Mouse (Mus musculus) stomach, embryonic 15.5 days (tissue): ENCODE measurements around the gene Fars2. TPM values are rescaled to one million over a fixed set of nuclear protein-coding genes. Genes with fewer than 3 reads are reported as not detected.

Experiments used
- ATAC-seq: fragments of 200-750 bp; cut with Nextera tagmentation; 2 replicates; pipeline ENCODE4 v1.8.0; 2017; ENCODE audit warnings: low read depth, moderate number of reproducible peaks, moderate TSS enrichment; ENCODE audit not compliant: insufficient read depth, low FRiP score
- H3K27ac ChIP-seq: fragments of 300-500 bp; sonication (generic); 2 replicates; pipeline ENCODE4 v1.5.1; 2015; ENCODE audit warnings: mild to moderate bottlenecking, inconsistent platforms
- H3K27me3 ChIP-seq: fragments of 300-500 bp; sonication (generic); replicated peaks from 2 replicates; pipeline ENCODE4 v1.6.1; 2015; ENCODE audit warnings: inconsistent platforms
- H3K36me3 ChIP-seq: fragments of 300-500 bp; sonication (generic); 2 replicates; pipeline ENCODE4 v1.6.1; 2015; ENCODE audit warnings: inconsistent platforms
- H3K4me1 ChIP-seq: fragments of 300-500 bp; sonication (generic); 2 replicates; pipeline ENCODE4 v1.6.1; 2015; ENCODE audit warnings: inconsistent platforms
- H3K4me2 ChIP-seq: fragments of 300-500 bp; sonication (generic); 2 replicates; pipeline ENCODE4 v1.6.1; 2015; ENCODE audit warnings: mild to moderate bottlenecking, inconsistent platforms
- H3K4me3 ChIP-seq: fragments of 300-500 bp; sonication (generic); replicated peaks from 2 replicates; pipeline ENCODE4 v1.5.1; 2015; ENCODE audit warnings: inconsistent platforms
- H3K9ac ChIP-seq: fragments of 300-500 bp; sonication (generic); 2 replicates; pipeline ENCODE4 v1.6.1; 2015; ENCODE audit warnings: inconsistent platforms
- H3K9me3 ChIP-seq: fragments of 300-500 bp; sonication (generic); 2 replicates; pipeline ENCODE4 v1.6.1; 2016; ENCODE audit warnings: inconsistent platforms
- WGBS: fragments of 180-500 bp; shearing (Covaris S2); methylation state at CpG from one replicate; pipeline ENCODE4 v1.1.7; 2015; 5-methylcytosine and 5-hydroxymethylcytosine counted together
- polyA plus RNA-seq: library from polyadenylated mRNA; unstranded; fragments of >200 nt; fragmentation: Nextera tagmentation; extraction: Ambion mirVana; gene quantifications from 2 replicates; pipeline ENCODE4 v1.2.1, GENCODE M21; 2015

Fars2 gene
- polyA plus RNA-seq, 1 experiment from 2014 or later: 39.5 TPM

GRCm38 (mm10) chr13:36305306-36305705 is 188.1 kb downstream of the Fars2 start:
- Histone ChIP-seq H3K36me3 (no peaks in the 10 kb centered on the region), H3K4me1 (no peaks in the 10 kb centered on the region), H3K9me3 (no peaks in the 10 kb centered on the region), H3K9ac (no peak overlapping the region), H3K4me2 (no peak overlapping the region), H3K27ac (no peak overlapping the region), H3K4me3 (no peak overlapping the region), H3K27me3 (no peaks in the 10 kb centered on the region)
- 81% methylated on average over 2 of the region's 2 CpGs for WGBS
- no peak for ATAC-seq

- H3K9ac ChIP-seq: no peak overlapping the region
- H3K9me3 ChIP-seq: no peaks in the 10 kb centered on the region
- H3K4me2 ChIP-seq: no peak overlapping the region
- no peaks in the 10 kb centered on the region for H3K4me1 ChIP-seq
- no peak overlapping the region for H3K4me3 ChIP-seq
- no peaks in the 10 kb centered on the region for H3K27me3 ChIP-seq
- no peak overlapping the region for H3K27ac ChIP-seq
- 75% methylated on average over 4 of the region's 4 CpGs for WGBS
- no peaks in the 10 kb centered on the region for H3K36me3 ChIP-seq
- ATAC-seq: no peak
Observed at GRCm38 (mm10) chr13:36307386-36307785, 190.2 kb downstream of the Fars2 start.

GRCm38 (mm10) chr13:36309160-36309559 is 191.9 kb downstream of the Fars2 start:
- no peak; the same call in 1 of the 2 replicates for ATAC-seq
- 60% methylated on average over 1 of the region's 1 CpGs for WGBS
- H3K27me3 ChIP-seq: no peaks in the 10 kb centered on the region
- no peak overlapping the region for H3K9ac ChIP-seq
- no peaks in the 10 kb centered on the region for H3K36me3 ChIP-seq
- no peak overlapping the region for H3K4me3 ChIP-seq
- no peaks in the 10 kb centered on the region for H3K9me3 ChIP-seq
- H3K4me2 ChIP-seq: no peak overlapping the region
- no peak overlapping the region for H3K27ac ChIP-seq
- no peaks in the 10 kb centered on the region for H3K4me1 ChIP-seq

- Histone ChIP-seq H3K27ac (no peak overlapping the region), H3K4me1 (no peaks in the 10 kb centered on the region), H3K9ac (no peak overlapping the region), H3K9me3 (no peaks in the 10 kb centered on the region), H3K4me2 (no peak overlapping the region), H3K36me3 (no peaks in the 10 kb centered on the region), H3K27me3 (no peaks in the 10 kb centered on the region), H3K4me3 (no peak overlapping the region)
- ATAC-seq: no peak
- 75% methylated on average over 8 of the region's 8 CpGs for WGBS
Observed at GRCm38 (mm10) chr13:36314218-36314617, 197.0 kb downstream of the Fars2 start.

- no peaks in the 10 kb centered on the region for H3K36me3 ChIP-seq
- no peaks in the 10 kb centered on the region for H3K27me3 ChIP-seq
- 83% methylated on average over 10 of the region's 10 CpGs for WGBS
- no peaks in the 10 kb centered on the region for H3K9me3 ChIP-seq
- H3K4me3 ChIP-seq: no peak overlapping the region
- ATAC-seq: no peak
- no peaks in the 10 kb centered on the region for H3K4me1 ChIP-seq
- H3K9ac ChIP-seq: no peak overlapping the region
- no peak overlapping the region for H3K27ac ChIP-seq
- no peak overlapping the region for H3K4me2 ChIP-seq
Observed at GRCm38 (mm10) chr13:36314860-36315800, 197.9 kb downstream of the Fars2 start.

- H3K27me3 ChIP-seq: no peaks in the 10 kb centered on the region
- H3K36me3 ChIP-seq: no peaks in the 10 kb centered on the region
- WGBS: 88% methylated on average over 3 of the region's 3 CpGs
- H3K4me1 ChIP-seq: no peaks in the 10 kb centered on the region
- no peak overlapping the region for H3K4me2 ChIP-seq
- H3K27ac ChIP-seq: no peak overlapping the region
- no peak overlapping the region for H3K4me3 ChIP-seq
- H3K9me3 ChIP-seq: no peaks in the 10 kb centered on the region
- no peak overlapping the region for H3K9ac ChIP-seq
- ATAC-seq: no peak
Observed at GRCm38 (mm10) chr13:36317824-36318223, 200.6 kb downstream of the Fars2 start.

GRCm38 (mm10) chr13:36324624-36325023 is 207.4 kb downstream of the Fars2 start:
- H3K4me3 ChIP-seq: no peak overlapping the region
- no peak overlapping the region for H3K27ac ChIP-seq
- H3K4me1 ChIP-seq: no peaks in the 10 kb centered on the region
- WGBS: 91% methylated on average over 2 of the region's 2 CpGs
- H3K4me2 ChIP-seq: no peak overlapping the region
- no peak for ATAC-seq
- H3K9ac ChIP-seq: no peak overlapping the region
- no peaks in the 10 kb centered on the region for H3K27me3 ChIP-seq
- H3K9me3 ChIP-seq: no peaks in the 10 kb centered on the region
- H3K36me3 ChIP-seq: no peaks in the 10 kb centered on the region

GRCm38 (mm10) chr13:36326539-36326938 is 209.3 kb downstream of the Fars2 start:
- H3K27ac ChIP-seq: no peak overlapping the region
- no peak for ATAC-seq
- no peaks in the 10 kb centered on the region for H3K9me3 ChIP-seq
- no peaks in the 10 kb centered on the region for H3K36me3 ChIP-seq
- no peak overlapping the region for H3K9ac ChIP-seq
- no peaks in the 10 kb centered on the region for H3K4me1 ChIP-seq
- 68% methylated on average over 3 of the region's 3 CpGs for WGBS
- H3K4me3 ChIP-seq: no peak overlapping the region
- no peak overlapping the region for H3K4me2 ChIP-seq
- H3K27me3 ChIP-seq: no peaks in the 10 kb centered on the region

- Histone ChIP-seq H3K4me3 (no peak overlapping the region), H3K27me3 (no peaks in the 10 kb centered on the region), H3K27ac (no peak overlapping the region), H3K4me1 (no peaks in the 10 kb centered on the region), H3K4me2 (no peak overlapping the region), H3K9ac (no peak overlapping the region), H3K36me3 (no peaks in the 10 kb centered on the region), H3K9me3 (no peaks in the 10 kb centered on the region)
- no peak for ATAC-seq
- WGBS: 60% methylated on average over 2 of the region's 2 CpGs
Observed at GRCm38 (mm10) chr13:36329871-36330270, 212.7 kb downstream of the Fars2 start.

- Histone ChIP-seq H3K27me3 (no peaks in the 10 kb centered on the region), H3K4me1 (no peaks in the 10 kb centered on the region), H3K4me2 (no peak overlapping the region), H3K27ac (no peak overlapping the region), H3K36me3 (no peaks in the 10 kb centered on the region), H3K4me3 (no peak overlapping the region), H3K9ac (no peak overlapping the region), H3K9me3 (no peaks in the 10 kb centered on the region)
- no peak for ATAC-seq
- 74% methylated on average over 3 of the region's 3 CpGs for WGBS
Observed at GRCm38 (mm10) chr13:36330542-36330941, 213.3 kb downstream of the Fars2 start.

GRCm38 (mm10) chr13:36334748-36335147 is 217.5 kb downstream of the Fars2 start:
- Histone ChIP-seq H3K4me2 (no peak overlapping the region), H3K9ac (no peak overlapping the region), H3K4me1 (no peaks in the 10 kb centered on the region), H3K27ac (no peak overlapping the region), H3K36me3 (no peaks in the 10 kb centered on the region), H3K9me3 (no peaks in the 10 kb centered on the region), H3K27me3 (no peaks in the 10 kb centered on the region), H3K4me3 (no peak overlapping the region)
- WGBS: 66% methylated on average over 5 of the region's 5 CpGs
- no peak for ATAC-seq

- Histone ChIP-seq H3K27me3 (no peaks in the 10 kb centered on the region), H3K9me3 (no peaks in the 10 kb centered on the region), H3K4me1 (no peaks in the 10 kb centered on the region), H3K4me2 (no peak overlapping the region), H3K9ac (no peak overlapping the region), H3K4me3 (no peak overlapping the region), H3K27ac (no peak overlapping the region), H3K36me3 (no peaks in the 10 kb centered on the region)
- no peak for ATAC-seq
- 44% methylated on average over 11 of the region's 11 CpGs for WGBS
Observed at GRCm38 (mm10) chr13:36351529-36351928, 234.3 kb downstream of the Fars2 start.
